Mouse (Mus musculus) MN1 (cell line): ENCODE measurements at regions not wholly inside any gene's neighbourhood (a gene's known extent, or its start where the extent isn't known, plus 50 kb on each side); places are given as distances from the start of the nearest gene placed in this dataset.

Experiments used
- DNase-seq: peaks from one replicate; pipeline ENCODE4 v3.0.0-alpha.2; 2016; ENCODE audit warnings: low spot score

GRCm38 (mm10) chr15:93961950-93962349, 366.3 kb upstream of the Prickle1 start:
- DNase-seq = no peak

- no peak for DNase-seq
These were observed 364.2 kb upstream of the Prickle1 start for GRCm38 (mm10) chr15:93959931-93960330.

GRCm38 (mm10) chr15:93958086-93958485, 362.4 kb upstream of the Prickle1 start:
- no peak for DNase-seq

GRCm38 (mm10) chr15:93956801-93957200, 361.1 kb upstream of the Prickle1 start:
- DNase-seq = no peak

GRCm38 (mm10) chr15:93953548-93953947, 357.9 kb upstream of the Prickle1 start:
- DNase-seq = no peak

GRCm38 (mm10) chr15:93950441-93950840, 354.8 kb upstream of the Prickle1 start:
- DNase-seq = no peak

GRCm38 (mm10) chr15:93948902-93949301, 353.2 kb upstream of the Prickle1 start:
- DNase-seq = no peak

GRCm38 (mm10) chr15:93943545-93943944, 347.9 kb upstream of the Prickle1 start:
- no peak for DNase-seq

GRCm38 (mm10) chr15:93932971-93933496, 337.3 kb upstream of the Prickle1 start:
- no peak for DNase-seq

GRCm38 (mm10) chr15:93926842-93927241, 331.2 kb upstream of the Prickle1 start:
- DNase-seq = no peak

- no peak for DNase-seq
These were observed 330.6 kb upstream of the Prickle1 start for GRCm38 (mm10) chr15:93926262-93926661.

GRCm38 (mm10) chr15:93921457-93922234, 326.0 kb upstream of the Prickle1 start:
- no peak for DNase-seq

- no peak for DNase-seq
These were observed 325.3 kb upstream of the Prickle1 start for GRCm38 (mm10) chr15:93920996-93921395.

- no peak for DNase-seq
These were observed 323.9 kb upstream of the Prickle1 start for GRCm38 (mm10) chr15:93919577-93919976.

GRCm38 (mm10) chr15:93916856-93917255, 321.2 kb upstream of the Prickle1 start:
- no peak for DNase-seq

GRCm38 (mm10) chr15:93913462-93913861, 317.8 kb upstream of the Prickle1 start:
- DNase-seq = no peak

- no peak for DNase-seq
These were observed 317.4 kb upstream of the Prickle1 start for GRCm38 (mm10) chr15:93913041-93913440.

GRCm38 (mm10) chr15:93910981-93911431, 315.3 kb upstream of the Prickle1 start:
- DNase-seq = no peak

GRCm38 (mm10) chr15:93910158-93910557, 314.5 kb upstream of the Prickle1 start:
- no peak for DNase-seq

- no peak for DNase-seq
These were observed 308.2 kb upstream of the Prickle1 start for GRCm38 (mm10) chr15:93903671-93904603.

- no peak for DNase-seq
These were observed 287.1 kb upstream of the Prickle1 start for GRCm38 (mm10) chr15:93882826-93883225.

GRCm38 (mm10) chr15:93881276-93881675, 285.6 kb upstream of the Prickle1 start:
- DNase-seq = no peak

- no peak for DNase-seq
These were observed 284.6 kb upstream of the Prickle1 start for GRCm38 (mm10) chr15:93880302-93880701.
